Mouse (Mus musculus): Measurements from ENCODE around the gene D6Ertd527e.

D6Ertd527e gene

DNA sequence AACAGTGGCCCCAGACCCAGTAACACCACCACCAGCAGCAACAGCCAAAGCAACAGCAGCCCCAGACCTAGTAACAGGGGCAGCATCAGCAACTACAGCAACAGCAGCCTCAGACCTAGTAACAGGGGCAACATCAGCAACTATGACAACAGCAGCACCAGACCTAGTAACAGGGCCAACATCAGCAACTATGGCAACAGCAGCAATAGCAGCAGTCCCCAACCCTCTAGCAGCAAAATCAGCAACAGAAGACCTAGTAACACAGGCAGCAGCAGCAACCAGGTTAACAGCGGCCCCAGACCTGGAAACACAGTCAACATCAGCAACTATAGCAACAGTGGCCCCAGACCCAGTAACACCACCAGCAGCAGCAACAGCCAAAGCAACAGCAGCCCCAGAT lies 6.9 kb downstream of the D6Ertd527e start:
- no peak for DNase-seq (ENCODE audit: low read depth, low spot score)

DNA sequence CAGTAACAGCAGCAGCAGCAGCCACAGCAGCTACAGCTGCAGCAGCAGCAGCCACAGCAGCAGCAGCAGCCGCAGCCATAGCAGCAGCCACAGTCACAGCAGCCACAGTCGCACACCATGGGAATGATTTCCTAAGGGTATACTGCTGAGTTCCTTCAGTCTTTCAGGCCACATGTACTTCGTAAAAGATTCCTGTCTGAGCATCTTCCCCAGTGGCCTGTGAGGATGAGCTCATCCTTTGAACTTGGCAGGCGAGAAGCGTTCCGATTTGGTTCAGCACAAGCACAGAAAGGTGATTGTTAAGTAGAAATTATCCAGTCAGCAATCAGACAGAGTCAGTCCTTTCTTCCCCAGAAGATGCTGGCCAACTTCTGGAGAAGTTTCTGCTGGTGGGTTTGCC lies 7.6 kb downstream of the D6Ertd527e start:
- DNase-seq (ENCODE audit: low read depth, low spot score): no peak

DNA sequence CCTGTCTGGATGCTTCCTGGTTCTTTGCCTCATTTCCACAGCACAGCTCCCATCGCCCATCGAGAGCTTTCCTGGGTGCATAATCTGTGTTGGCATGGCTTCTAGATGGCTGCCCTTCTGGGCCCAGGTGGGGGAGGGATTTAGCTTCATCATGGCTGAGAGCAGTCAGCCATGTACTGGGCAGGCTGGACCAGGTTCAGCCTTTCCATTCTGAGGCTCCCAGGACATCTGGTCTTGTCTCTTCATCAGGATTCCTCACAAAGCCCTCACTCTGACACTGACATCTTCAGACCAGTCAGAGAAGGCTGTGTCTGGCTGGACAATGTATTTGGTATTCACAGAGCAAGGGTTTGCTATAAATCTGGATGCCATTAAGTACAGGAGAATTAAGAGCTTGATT lies 11.4 kb downstream of the D6Ertd527e start:
- no peak for DNase-seq (ENCODE audit: low read depth, low spot score)

DNA sequence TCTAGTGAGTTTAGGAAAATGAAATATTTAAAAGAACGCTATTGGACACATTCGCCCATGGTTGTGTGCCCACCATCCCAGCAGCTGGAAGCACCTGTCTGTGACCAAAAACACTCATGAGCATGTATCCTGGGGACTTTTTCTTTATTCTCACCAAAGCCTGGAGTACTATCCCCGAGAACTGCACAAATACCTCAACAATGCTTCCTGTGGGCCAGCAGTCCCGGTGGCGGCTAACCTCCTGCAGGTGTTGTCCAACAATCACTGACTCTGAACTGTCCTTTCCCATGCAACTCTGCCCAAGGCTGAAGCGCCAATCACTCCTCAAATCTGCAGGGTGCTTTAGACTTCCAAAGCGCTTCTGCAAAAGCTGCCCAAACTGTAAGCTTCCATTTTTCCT lies 12.1 kb downstream of the D6Ertd527e start:
- no peak for DNase-seq (ENCODE audit: low read depth, low spot score)

DNA sequence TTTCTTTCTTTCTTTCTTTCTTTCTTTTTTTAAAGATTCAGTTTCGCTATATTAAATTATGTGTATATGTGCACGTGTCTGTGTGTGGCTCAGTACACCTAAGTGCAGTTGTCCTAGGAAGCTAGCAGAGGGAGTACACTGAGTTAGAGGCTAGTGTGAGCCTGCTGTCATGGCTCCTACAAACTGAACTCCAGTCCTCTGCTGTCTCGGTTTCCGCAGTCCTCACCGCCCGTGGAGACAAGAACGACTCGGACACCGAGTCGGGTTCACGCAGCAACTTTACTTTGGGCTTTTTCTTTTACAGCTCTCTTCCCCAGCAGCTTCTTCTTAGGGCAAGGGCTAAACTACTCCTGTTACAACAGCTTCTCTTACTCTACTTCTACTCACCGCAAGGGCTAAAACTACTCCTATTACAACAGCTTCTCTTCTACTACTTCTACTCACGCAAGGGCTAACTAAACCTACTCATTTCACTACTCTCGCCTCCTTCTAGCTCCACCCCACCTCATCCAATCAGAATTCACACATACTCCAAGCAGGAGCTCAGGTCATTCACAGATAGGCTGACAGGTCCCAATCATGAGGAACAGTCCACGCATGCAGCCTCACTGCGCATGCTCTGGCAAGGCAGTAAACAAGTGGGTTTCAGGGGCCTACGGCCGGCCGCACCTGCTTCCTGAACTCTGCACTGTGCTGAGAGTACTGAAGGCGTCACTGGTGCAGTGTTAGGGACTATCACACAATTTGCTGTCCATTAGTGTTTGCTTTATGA lies 14.7 kb downstream of the D6Ertd527e start:
- DNase-seq (ENCODE audit: low read depth, low spot score): no peak

DNA sequence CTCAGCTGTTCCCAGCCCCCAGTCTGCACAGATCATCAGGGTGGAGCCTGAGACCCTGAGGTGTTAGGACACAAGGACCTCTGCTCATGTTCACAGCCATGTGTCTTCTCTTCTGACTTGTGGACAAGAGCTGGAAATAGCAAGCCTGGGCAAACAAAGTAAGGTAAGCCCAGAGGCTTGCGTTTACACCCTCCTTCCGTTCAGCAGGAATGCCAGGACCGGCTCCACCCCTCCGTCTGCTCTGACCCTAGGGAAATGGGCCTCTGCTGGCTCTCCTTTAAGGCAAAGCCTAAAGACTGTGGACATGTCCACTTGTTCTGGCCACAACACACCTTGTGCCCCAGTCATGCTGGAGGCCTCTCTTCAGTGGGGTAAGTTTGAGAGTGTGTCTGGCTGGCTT lies 15.4 kb downstream of the D6Ertd527e start:
- no peak for DNase-seq (ENCODE audit: low read depth, low spot score)

DNA sequence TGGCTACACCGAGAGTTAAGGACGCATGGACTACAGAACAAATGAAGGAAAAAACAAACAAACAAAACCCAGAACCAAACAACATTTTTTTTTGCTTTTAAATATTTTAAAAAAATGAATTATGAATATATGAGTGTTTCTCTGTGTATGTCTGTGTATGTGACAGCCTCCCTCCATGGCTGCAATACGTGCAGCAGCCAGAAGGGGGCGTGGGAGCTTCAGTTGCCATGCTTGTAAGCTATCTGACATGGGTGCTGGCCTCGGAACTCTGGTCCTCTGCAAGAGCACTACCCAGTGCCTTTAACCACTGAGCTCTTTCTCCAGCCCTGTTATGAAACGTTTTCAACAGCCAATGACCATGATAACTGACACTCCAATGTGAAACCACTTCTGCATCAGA lies 16.1 kb downstream of the D6Ertd527e start:
- no peak for DNase-seq (ENCODE audit: low read depth, low spot score)

DNA sequence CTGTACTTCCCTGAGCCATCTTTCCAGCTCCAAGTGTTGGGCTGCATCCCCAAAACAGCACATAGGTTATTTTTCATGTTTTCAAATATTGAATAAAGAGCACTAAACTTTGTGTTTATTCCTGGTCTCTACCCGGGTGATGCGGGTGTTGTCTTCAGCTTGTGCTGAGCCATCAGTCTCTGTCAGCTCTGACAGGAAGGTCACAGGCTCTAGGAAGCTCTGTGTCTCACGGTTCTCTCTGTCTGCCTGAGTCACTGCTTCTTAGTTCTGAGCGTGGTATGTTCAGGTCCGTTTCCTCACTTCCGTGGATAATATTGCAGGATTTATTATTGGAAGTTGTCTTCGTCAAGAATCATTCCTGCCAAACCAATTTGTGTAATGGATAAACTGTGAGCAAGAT lies 17.4 kb downstream of the D6Ertd527e start:
- no peak for DNase-seq (ENCODE audit: low read depth, low spot score)

DNA sequence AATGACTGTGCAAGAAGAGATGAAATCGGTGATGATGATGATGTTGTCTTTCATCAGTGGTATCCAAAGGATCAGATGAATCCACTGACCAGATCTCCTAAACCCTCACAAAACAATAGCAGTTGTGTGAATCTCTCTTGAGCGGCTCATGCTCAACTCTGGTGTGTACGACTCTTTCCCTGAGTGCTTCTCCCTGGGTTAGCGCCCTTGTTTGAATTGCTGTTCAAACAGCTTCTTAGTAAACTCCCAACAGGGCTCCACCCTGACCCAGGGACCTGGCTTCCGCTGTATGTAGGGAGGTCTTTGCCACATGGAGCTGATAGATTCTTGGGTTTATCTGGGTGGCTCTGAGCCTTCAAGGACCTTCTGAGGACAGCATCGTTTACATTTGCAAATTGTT lies 18.9 kb downstream of the D6Ertd527e start:
- DNase-seq (ENCODE audit: low read depth, low spot score): no peak

DNA sequence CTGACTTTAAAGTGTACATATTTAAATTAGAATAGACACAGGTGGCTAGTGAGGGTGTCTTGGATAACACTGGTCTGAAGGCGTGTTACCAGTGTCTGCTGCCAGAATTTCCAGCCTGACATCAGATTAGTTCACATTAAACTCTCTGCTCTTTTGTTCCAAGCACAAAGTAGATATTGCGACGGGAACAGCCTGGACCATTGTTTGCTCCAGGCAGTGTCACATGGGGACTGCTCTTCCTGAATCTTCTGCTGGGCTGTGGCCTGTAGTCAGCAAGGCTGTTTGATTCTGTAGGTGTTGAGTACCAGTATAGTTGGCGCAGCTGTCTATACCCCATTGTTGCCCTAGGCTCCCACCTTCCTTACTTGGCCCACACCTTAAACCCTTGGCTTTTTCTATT lies 19.4 kb downstream of the D6Ertd527e start:
- no peak for DNase-seq (ENCODE audit: low read depth, low spot score)

DNA sequence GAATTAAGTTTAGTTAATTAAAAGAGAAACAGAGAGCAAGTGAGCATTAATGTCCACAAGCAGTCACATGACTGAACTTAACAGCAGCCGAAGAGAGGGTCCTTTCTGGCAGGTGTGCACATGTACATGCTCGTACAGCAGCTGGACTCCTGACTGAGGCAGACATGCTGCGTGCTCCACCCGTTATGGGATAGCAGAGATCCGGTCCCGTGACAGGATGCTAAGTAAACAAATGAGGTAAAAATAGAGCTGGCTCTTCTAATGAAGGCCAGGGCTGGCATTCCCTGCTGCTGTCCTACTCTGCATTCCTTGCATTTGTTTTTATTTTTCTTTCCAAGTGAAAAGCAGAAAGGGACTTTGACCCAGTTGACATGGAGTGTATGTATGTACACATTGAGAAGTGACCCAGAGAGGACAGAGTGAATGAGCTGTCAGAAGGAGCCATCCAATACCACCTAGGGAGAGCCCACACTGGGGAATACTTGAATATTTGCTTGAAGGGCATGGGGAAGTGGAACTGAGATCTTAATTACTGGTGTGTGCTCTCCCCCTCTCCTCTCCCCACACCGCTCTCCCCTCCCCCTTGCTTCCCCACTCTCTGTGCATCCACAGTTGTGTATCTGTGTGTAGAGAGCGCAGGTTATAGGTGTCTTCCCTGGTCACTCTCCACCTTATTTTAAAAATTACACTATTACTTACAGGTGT lies 22.7 kb downstream of the D6Ertd527e start:
- DNase-seq (ENCODE audit: low read depth, low spot score): no peak

DNA sequence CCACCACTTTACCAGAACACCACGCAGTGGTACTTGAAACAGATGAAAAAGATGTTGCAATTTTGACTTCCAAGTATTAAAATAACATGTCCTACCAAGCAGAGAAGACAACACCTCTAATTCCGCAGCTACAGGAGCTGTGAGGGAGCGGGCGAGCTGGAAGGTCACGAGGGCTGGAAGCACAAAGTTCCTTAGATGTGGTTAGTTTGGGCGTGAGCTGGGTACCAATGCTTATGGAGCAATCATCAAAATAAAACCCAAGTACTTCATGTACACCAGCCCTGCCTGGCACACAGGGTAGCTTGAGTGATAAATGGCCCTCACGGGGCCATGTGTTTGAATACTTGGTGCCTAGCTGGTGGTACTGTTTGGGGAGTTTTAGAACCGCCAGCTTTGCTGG lies 25.3 kb downstream of the D6Ertd527e start:
- no peak for DNase-seq (ENCODE audit: low read depth, low spot score)

DNA sequence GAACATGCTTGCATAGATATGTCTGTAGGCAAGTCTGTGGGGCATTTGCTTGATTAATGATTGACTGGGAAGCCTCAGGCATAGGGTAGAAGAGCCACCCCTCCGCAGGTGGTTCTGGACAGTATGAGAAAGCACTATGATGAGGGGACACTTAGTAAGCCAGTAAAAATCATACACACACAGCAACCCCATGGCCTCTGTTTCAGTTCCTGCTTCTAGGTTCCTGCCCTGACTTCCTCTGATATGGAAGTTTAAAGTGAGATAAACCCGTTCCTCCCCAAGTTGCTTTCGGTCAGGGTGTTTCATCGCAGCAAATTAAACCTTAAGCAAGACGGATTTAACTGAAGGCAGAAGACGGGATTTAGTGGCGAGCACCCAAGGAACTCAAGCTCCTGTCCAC lies 26.1 kb downstream of the D6Ertd527e start:
- no peak for DNase-seq (ENCODE audit: low read depth, low spot score)

DNA sequence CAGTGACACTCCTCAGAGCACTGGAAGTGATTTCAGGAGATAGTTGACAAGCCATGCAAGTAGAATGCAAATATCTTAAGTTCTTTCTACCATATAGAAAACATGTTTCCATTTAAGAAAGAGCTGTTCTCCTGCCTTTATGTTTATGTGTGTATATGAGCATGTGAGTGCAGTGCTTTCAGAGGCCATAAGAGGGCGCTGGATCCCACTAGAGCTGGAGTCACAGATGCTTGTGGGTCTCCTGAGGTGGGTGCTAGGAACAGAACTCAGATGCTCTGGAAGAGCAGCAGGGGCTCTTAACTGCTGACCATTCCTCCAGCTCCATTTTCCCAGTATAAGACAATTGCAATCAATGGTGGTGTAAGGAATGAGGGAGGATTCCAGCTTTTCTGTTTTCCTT lies 26.5 kb downstream of the D6Ertd527e start:
- DNase-seq (ENCODE audit: low read depth, low spot score): no peak

DNA sequence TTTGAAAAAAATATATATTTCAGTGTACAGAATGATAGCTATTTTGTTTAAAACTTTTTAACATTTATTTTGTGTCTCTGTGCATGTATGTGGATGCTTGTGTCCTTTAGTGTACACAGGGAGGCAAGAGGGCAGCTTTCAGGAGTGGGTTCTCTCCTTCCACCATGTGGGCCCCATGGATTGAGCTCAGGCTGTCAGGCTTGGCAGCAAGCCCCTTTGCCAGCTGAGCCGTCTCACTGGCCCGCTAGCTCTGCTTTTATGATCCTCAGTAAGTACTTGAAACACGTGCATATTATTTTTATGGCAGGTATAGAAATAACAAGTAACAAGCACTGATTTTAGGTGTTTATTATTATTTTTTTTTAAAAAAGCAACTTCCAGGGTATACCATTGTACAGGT lies 29.0 kb downstream of the D6Ertd527e start:
- no peak for DNase-seq (ENCODE audit: low read depth, low spot score)

DNA sequence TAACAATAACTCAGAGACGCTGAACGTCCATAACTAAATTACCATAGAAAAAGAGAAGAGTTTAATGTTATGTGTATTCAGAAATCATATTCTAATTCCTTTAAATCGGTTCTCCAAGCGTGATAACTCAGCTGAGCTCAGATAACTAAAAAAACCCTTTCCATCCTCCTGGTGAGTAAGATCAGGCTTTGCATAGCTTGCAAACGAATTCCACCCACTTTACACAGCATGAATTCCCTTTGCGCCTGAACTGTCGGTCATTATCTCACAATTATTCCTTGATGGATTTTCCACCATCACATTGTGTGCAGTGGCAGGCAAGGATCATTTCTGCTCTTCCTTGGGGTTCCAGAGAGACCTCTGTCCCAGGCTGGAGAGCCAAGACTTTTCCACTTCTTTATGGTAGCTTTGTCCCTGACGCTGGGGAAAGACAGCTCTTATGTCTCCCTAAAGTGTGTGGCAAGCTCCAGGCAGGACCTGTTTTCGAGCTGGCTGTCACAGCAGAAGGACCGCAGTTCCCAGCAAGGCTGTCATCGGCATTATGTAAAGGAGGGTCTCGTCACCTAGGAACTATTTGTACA lies 29.5 kb downstream of the D6Ertd527e start:
- no peak for DNase-seq (ENCODE audit: low read depth, low spot score)

DNA sequence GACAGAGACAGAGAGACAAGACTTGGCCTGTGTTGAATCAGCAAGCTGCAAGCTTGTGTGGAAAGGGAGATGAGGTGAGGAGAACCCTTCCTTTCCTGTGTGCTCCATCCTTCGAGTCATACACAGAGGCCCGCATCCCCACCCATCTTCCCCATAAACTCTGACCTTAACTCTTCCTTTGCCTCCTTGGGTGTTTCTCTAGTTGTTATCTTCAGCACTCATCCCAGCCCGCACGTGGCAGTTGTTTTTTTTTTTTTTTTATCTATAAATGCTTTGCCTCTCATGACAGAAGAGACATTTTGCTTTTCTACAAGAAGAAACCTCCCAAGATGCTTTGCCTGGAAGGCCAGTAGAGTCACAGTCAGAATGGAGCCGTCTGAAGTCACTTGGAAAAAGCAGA lies 33.9 kb downstream of the D6Ertd527e start:
- no peak for DNase-seq (ENCODE audit: low read depth, low spot score)

DNA sequence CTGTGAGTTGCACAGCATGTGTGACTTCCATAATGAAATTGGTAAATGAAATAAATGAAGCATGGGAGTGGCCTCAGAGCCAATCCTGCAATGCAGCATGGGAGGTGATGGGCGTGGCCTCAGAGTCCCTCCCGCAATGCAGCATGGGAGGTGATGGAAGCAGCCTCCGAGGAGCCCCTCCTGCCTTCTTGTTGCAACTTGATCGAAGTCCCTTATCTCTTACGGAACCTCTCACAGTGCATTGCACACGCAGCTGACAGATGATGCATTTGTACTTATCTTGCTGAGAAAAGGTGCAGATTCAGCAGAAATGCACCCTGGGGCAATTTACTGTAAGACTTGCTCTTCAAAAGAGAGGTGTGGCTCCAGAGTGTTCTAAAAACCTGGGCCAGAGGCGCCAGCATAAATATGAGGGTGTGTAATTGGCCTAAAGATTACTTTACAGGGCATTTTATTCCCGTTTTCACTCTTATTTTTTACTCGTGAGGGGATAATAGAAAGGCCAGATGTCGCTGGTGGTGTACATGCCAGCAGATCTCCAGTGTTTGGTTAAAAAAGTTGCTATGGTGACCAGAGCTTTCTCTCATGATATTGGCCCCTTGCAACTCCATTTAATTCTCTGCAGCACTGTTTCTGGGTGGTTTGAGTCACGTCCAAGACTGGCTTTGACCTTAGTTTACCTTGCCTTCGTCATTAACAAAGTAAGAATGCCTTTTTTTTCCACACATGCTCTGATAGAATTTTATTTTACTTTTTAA lies 35.4 kb downstream of the D6Ertd527e start:
- DNase-seq (ENCODE audit: low read depth, low spot score): no peak

DNA sequence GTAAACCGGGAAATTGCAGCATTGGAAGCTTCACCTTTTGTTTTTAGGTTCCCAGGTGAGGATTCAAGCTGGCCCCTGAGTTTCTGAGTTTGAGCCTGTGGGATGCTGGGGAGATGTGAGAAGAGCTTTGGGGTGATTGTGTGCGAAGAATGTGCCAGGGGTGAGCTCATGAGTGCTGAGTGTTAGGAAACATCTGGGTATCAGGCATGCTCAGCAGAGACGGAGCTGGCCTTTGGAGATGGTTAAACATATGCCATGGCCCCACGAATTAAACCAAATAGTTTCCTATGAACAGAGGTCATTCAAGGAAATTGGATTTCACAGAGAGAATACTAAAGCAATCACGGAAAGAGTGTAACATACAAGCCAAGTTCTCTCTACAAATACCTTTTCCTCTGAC lies 37.7 kb downstream of the D6Ertd527e start:
- no peak for DNase-seq (ENCODE audit: low read depth, low spot score)

DNA sequence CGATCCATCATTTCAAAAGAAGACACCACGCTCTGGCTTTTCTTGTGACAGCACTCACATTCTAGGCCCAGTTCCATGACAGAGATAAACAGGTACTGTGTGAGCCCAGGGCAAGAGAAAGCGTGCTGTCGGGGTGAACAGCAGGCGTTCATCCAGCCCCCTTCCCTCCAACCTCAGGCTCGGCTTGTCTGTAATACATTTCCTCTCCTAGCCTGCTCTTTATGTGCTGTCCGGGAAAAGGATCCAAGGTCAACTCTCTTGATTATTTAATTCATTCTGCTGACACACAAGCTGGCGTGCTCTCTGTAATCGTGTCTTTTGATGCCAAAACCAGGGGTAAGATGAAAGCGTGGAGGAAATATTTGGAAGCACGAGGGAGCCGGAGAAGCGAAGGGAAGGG lies 39.0 kb downstream of the D6Ertd527e start:
- no peak for DNase-seq (ENCODE audit: low read depth, low spot score)

DNA sequence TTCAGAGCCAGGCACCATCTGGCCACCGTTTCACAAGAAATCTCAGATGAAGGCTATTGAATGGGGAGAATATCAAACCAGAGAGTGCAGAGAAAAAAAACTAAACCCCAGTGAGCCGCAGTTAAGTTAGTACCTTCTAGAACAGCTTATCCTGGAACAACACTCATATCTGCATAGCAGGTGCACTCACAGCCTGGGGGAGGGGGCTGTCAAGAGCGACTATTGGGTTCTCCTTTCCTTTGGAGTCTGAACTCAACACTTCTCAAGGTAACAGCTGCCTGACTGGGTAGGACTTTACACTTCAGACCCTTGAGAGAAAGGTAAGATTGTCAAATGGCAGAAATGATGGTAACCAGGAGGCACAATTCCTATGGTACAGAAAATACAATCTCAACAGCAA lies 43.4 kb downstream of the D6Ertd527e start:
- no peak for DNase-seq (ENCODE audit: low read depth, low spot score)

DNA sequence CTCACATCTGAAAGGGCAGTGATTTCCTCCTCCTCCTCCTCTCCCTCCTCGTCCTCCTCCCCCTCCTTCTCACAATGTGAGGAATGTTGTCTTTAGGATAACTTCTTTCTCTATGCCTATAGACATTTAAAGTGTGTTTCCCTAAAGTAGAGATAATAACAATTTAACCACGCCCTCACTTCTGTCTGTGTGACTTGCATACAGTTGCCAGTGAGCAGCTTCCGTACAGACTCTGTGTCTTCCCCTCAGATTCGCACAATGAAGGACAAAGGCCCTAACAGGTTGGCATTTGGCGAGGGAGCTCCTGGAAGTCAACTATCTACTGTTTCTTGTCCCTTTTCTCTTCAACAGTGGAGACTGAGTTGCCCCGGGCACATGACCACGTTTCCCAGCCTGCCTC lies 45.9 kb downstream of the D6Ertd527e start:
- no peak for DNase-seq (ENCODE audit: low read depth, low spot score)
